8 mouse cellular contexts compared by ENCODE assay signal in the genomic region with DNA sequence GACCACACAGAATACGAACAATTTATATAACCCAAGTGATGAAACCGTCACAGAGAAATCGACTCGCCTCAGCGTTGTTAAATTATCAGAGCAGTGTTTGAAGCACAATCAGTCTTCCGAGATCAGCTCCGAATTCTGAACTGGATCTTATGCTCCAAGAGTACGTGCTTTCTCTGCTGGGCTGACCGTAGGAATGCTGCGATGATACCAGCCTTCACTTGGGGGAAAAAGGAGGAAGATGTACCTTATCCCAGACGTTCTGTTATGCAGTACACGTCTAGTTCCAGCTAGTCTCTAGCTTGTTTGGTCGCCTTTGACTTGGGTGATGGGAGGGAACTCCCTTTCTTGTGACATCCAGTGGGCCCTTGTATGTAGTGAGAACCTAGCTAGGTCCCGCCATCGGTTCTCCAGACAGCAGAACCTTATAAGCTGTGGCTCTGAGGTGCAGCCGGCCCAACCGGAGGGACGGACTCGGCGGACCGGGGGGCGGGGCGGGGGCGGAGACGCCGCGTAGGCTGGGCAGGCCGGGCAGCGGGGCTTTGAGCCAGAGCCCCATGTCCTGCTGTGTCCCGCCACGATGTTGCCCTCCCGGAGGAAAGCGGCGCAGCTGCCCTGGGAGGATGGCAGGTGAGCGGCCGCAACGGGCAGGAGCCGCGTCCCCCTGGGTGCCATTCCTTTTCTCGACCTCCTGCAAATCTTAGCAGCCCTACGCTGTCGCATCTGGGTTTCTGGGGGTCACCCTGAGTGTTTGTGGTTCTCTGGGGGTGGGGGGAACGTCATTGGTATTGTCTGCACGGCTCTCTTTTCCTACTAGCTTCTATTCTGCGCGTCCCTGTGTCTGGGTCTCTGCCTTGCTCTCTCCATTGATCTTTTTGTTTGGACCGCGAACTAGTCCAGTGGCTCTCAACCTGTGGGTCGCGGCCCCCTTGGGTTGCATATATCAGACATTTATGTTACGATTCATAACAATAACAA. TPM values are rescaled to one million over a fixed set of nuclear protein-coding genes. Genes with fewer than 3 reads are reported as not detected.
DNase-seq lines count a peak whose midpoint lies in the region; ATAC-seq and TF ChIP-seq lines count a peak whose summit lies in the region.

TSS of gene B4galt7 (plus strand) at position 331 of the 975 bp plus-strand sequence.

- H3K79me2 ChIP-seq in MEL (ENCODE audit: control insufficient read depth, insufficient read depth, low read length, poor library complexity): peaks cover 7% of the 10 kb centered on the region

- TF ChIP-seq CTCF in MEL (IDR thresholded peaks at IDR 0.05 in 2 of 3, conservative IDR thresholded peaks at IDR 0.05 in 1 of 3; ENCODE audit: control insufficient read depth in 1 of 3, insufficient read depth in 1 of 3, low read depth in 2 of 3, low read length in 3 of 3, poor library complexity in 1 of 3, severe bottlenecking in 1 of 3): no peak
- no peak for TF ChIP-seq CTCF in lung, postnatal 0 days (IDR thresholded peaks at IDR 0.05)

- no peaks in the 10 kb centered on the region for H3K27me3 ChIP-seq in MEL (ENCODE audit: control insufficient read depth in 1 of 2, insufficient read depth in 2 of 2, low read length in 2 of 2)
- H3K27me3 ChIP-seq in hindbrain, embryonic 10.5 days (ENCODE audit: insufficient read depth, poor library complexity, severe bottlenecking): no peaks in the 10 kb centered on the region
- H3K27me3 ChIP-seq in lung, postnatal 0 days (replicated peaks; ENCODE audit: insufficient read depth, low read length): no peaks in the 10 kb centered on the region

- peak within 1 kb of the TSS; percentile 44 for H3K27ac ChIP-seq in MEL (ENCODE audit: control insufficient read depth, low read depth, low read length)
- H3K27ac ChIP-seq in hindbrain, embryonic 10.5 days: peak within 1 kb of the TSS; percentile 88
- peak within 1 kb of the TSS; percentile 54 for H3K27ac ChIP-seq in lung, postnatal 0 days (ENCODE audit: low read length)

- TF ChIP-seq EP300 in MEL (IDR thresholded peaks at IDR 0.05; ENCODE audit: low read depth in 1 of 2, low read length in 2 of 2): peak in 1 of 2 experiments; percentile 19; a peak in 2 of 4 replicates
- no peak for TF ChIP-seq EP300 in lung, postnatal 0 days (IDR thresholded peaks at IDR 0.05)

- H3K4me1 ChIP-seq in MEL (ENCODE audit: control insufficient read depth in 1 of 2, insufficient read depth in 2 of 2, low read length in 2 of 2): peaks cover 0 to 2% of the 10 kb centered on the region in 2 experiments; a peak in 2 of 4 replicates
- H3K4me1 ChIP-seq in hindbrain, embryonic 10.5 days (replicated peaks): peaks cover 19% of the 10 kb centered on the region
- no peaks in the 10 kb centered on the region; the same call in 1 of the 2 replicates for H3K4me1 ChIP-seq in lung, postnatal 0 days (ENCODE audit: insufficient read depth, low read depth, low read length)

- H3K9ac ChIP-seq in MEL (ENCODE audit: control insufficient read depth, low read depth, low read length, poor library complexity, severe bottlenecking): peak within 1 kb of the TSS; percentile 81
- peak within 1 kb of the TSS; percentile 64 for H3K9ac ChIP-seq in lung, postnatal 0 days (replicated peaks; ENCODE audit: low read depth)

- peak within 1 kb of the TSS; percentile 76 for H3K4me2 ChIP-seq in lung, postnatal 0 days (replicated peaks; ENCODE audit: low read depth, low read length)

- peaks cover 8% of the 10 kb centered on the region in 2 experiments; a peak in 3 of 4 replicates for H3K36me3 ChIP-seq in MEL (ENCODE audit: control insufficient read depth in 1 of 2, insufficient read depth in 2 of 2, low read length in 2 of 2)
- peaks cover 53% of the 10 kb centered on the region for H3K36me3 ChIP-seq in hindbrain, embryonic 10.5 days
- H3K36me3 ChIP-seq in lung, postnatal 0 days (ENCODE audit: insufficient read depth, low read length): peaks cover 21% of the 10 kb centered on the region; the same call in 1 of the 2 replicates

- DNase-seq in MEL (ENCODE audit: low read depth, low spot score): peak; percentile 89
- peak; percentile 82 for DNase-seq in cerebellum, adult 8-10 months
- peak; percentile 52 to 88 for DNase-seq in frontal cortex, adult 2 months (ENCODE audit: extremely low spot score in 1 of 2, low spot score in 1 of 2)
- DNase-seq in hindbrain, embryonic 10.5 days (ENCODE audit: low spot score): peak; percentile 82
- DNase-seq in layer of hippocampus, adult 9-11 months: peak; percentile 82
- DNase-seq in lung, postnatal 0 days (ENCODE audit: low spot score): peak; percentile 88
- peak; percentile 92 for DNase-seq in ovary, postnatal 10 days (ENCODE audit: low spot score)
- peak; percentile 55 to 69 for DNase-seq in thymus, postnatal 10 days (ENCODE audit: low spot score in 2 of 2)

- peak; percentile 96 for ATAC-seq in lung, postnatal 0 days

- TF ChIP-seq POLR2A in MEL (IDR thresholded peaks at IDR 0.05; ENCODE audit: control insufficient read depth in 1 of 2, insufficient read depth in 1 of 2, low read depth in 1 of 2, low read length in 2 of 2, poor library complexity in 1 of 2): peak; percentile 43 to 62; a peak in 3 of 4 replicates

- 10% methylated on average over 51 of the region's 51 CpGs for WGBS in hindbrain, embryonic 10.5 days
- WGBS in lung, postnatal 0 days: 7% methylated on average over 48 of the region's 51 CpGs

- H3K9me3 ChIP-seq in MEL (replicated peaks; ENCODE audit: insufficient read depth, low read length): no peaks in the 10 kb centered on the region
- H3K9me3 ChIP-seq in hindbrain, embryonic 10.5 days: no peaks in the 10 kb centered on the region
- no peaks in the 10 kb centered on the region for H3K9me3 ChIP-seq in lung, postnatal 0 days (ENCODE audit: low read length)

- no peak for TF ChIP-seq RAD21 in MEL (IDR thresholded peaks at IDR 0.05; ENCODE audit: low read depth, low read length)

- peak within 1 kb of the TSS; percentile 93 to 98 for H3K4me3 ChIP-seq in MEL (ENCODE audit: control insufficient read depth in 1 of 2, insufficient read depth in 1 of 2, low read depth in 2 of 2, low read length in 2 of 2)
- H3K4me3 ChIP-seq in hindbrain, embryonic 10.5 days: peak within 1 kb of the TSS; percentile 93
- H3K4me3 ChIP-seq in lung, postnatal 0 days (ENCODE audit: low read depth, low read length): peak within 1 kb of the TSS; percentile 83

TF ChIP-seq in MEL, 35 proteins besides CTCF, POLR2A, EP300 and RAD21:
- TF ChIP-seq UBTF (IDR thresholded peaks at IDR 0.05; ENCODE audit: borderline replicate concordance, insufficient read depth, low read depth, low read length) (no peak), KAT2A (conservative IDR thresholded peaks at IDR 0.05; ENCODE audit: low read depth, low read length) (peak; percentile 81), MYB (IDR thresholded peaks at IDR 0.05; ENCODE audit: low read depth, low read length) (no peak), JUND (IDR thresholded peaks at IDR 0.05; ENCODE audit: low read depth, low read length) (no peak), GATA1 (IDR thresholded peaks at IDR 0.05; ENCODE audit: low read depth, low read length) (no peak), ZMIZ1 (IDR thresholded peaks at IDR 0.05; ENCODE audit: low read depth, low read length) (no peak), TBP (IDR thresholded peaks at IDR 0.05; ENCODE audit: low read depth, low read length) (peak; percentile 50; the same call in 1 of the 2 replicates), MXI1 (IDR thresholded peaks at IDR 0.05; ENCODE audit: low read depth, low read length) (peak; percentile 89), POLR2AphosphoS2 (IDR thresholded peaks at IDR 0.05; ENCODE audit: low read length) (peak; percentile 33; the same call in 1 of the 2 replicates), E2F4 (IDR thresholded peaks at IDR 0.05; ENCODE audit: borderline replicate concordance, low read depth, low read length) (0 out of 2 replicates have a peak, but pooled peaks have one; percentile 29), MAZ (IDR thresholded peaks at IDR 0.05; ENCODE audit: low read depth, low read length) (peak; percentile 91), MAFK (IDR thresholded peaks at IDR 0.05; ENCODE audit: borderline replicate concordance, low read depth, low read length) (no peak), POLR2AphosphoS5 (IDR thresholded peaks at IDR 0.05; ENCODE audit: borderline replicate concordance, low read depth, low read length) (no peak), GABPA (IDR thresholded peaks at IDR 0.05; ENCODE audit: low read depth, low read length) (peak; percentile 18; the same call in 1 of the 2 replicates), SIN3A (IDR thresholded peaks at IDR 0.05; ENCODE audit: low read length) (peak; percentile 92), NELFE (IDR thresholded peaks at IDR 0.05; ENCODE audit: low read depth, low read length) (peak; percentile 52), ETS1 (IDR thresholded peaks at IDR 0.05; ENCODE audit: low read depth, low read length) (peak; percentile 28; the same call in 1 of the 2 replicates), USF1 (IDR thresholded peaks at IDR 0.05; ENCODE audit: low read depth, low read length) (0 out of 2 replicates have a peak, but pooled peaks have one; percentile 28), TCF12 (IDR thresholded peaks at IDR 0.05; ENCODE audit: low read depth, low read length) (peak; percentile 79), NRF1 (IDR thresholded peaks at IDR 0.05; ENCODE audit: insufficient read depth, low read depth, low read length, poor library complexity, severe bottlenecking) (0 out of 2 replicates have a peak, but pooled peaks have one; percentile 33), TAL1 (IDR thresholded peaks at IDR 0.05; ENCODE audit: low read length) (no peak), HCFC1 (IDR thresholded peaks at IDR 0.05; ENCODE audit: low read depth, low read length) (peak; percentile 95), ELF1 (IDR thresholded peaks at IDR 0.05; ENCODE audit: low read depth, low read length) (peak; percentile 84), ZC3H11A (IDR thresholded peaks at IDR 0.05; ENCODE audit: low read depth, low read length) (no peak)

RNA-seq across cellular contexts. Expression of gene B4galt7, which starts in this region (rescaled TPM):
- 15.0 and 18.0 TPM in 2 replicates for total RNA-seq in MEL (2012; rRNA removed)
- polyA plus RNA-seq in MEL (2012; ENCODE audit: insufficient read depth in 1 of 2, insufficient read length in 2 of 2, low read depth in 1 of 2, low replicate concordance in 2 of 2, missing spikeins in 1 of 2): 10 to 100 TPM in 1 of 2 experiments, not detected in 1; 19.9 TPM
- polyA plus RNA-seq in frontal cortex, adult 2 months (2012; rRNA removed): 30.3 and 33.1 TPM in 2 replicates
- 32.2 and 39.9 TPM in 2 replicates for polyA plus RNA-seq in hindbrain, embryonic 10.5 days (2016; fragmentation: Nextera tagmentation; extraction: Ambion mirVana)
- polyA plus RNA-seq in lung, postnatal 0 days (2015; fragmentation: Nextera tagmentation; extraction: Ambion mirVana): 20.6 and 22.1 TPM in 2 replicates

Comparison
In these comparisons a context has a peak if more than half of its experiments do, and no peak if none do; other contexts are left out.
1. Peak in every context shown above with its lines: DNase-seq, ATAC-seq, H3K4me3 ChIP-seq and H3K27ac ChIP-seq.